Mouse (Mus musculus): ENCODE measurements around the gene Iqgap3.

Iqgap3 gene

DNA sequence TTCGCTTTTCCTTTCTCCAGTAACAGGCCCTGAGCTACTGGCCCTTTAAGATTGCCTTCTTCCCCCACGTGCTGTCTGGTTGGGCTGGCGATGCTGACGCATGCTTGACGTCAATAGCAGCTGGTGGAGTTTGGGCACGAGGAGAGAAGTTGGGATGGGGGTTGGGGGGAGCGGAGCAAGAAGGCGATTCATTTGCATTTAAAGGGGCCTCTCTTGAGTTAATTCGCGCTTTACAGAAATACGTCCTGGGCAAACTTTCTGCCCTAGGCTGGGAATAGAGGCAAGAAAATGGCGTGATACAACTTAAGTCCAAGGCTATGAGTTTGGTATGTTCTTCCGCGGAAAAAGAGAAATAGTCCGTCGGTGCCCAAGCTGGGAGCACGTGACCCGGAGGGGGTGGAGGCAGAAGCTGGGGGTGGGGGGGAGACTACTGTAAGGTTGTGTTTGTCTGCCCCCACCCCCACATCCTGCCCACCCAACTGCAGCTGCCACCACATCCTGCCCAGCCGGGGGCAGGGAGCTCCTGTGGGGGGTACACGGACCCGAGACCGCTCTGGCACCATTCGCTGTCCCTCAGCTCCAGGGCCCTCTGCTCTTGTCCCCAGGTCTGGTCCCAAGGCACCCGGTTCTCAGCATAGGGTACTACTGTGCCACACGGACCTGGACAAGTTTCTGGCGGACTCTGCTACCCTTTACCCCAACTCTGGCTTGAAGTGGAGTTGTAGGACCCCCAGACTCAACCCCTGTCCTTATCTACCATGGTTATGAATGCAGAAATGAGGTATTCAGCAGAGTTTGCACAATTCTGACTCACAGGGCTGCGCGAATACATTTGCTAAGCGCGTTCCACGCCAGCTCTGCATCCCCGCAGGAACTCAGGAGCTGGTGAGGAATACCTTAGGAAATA lies 56.8 kb downstream of the Iqgap3 start:
- peak; percentile 96 to 97 for DNase-seq (ENCODE audit: low spot score in 2 of 2)

DNA sequence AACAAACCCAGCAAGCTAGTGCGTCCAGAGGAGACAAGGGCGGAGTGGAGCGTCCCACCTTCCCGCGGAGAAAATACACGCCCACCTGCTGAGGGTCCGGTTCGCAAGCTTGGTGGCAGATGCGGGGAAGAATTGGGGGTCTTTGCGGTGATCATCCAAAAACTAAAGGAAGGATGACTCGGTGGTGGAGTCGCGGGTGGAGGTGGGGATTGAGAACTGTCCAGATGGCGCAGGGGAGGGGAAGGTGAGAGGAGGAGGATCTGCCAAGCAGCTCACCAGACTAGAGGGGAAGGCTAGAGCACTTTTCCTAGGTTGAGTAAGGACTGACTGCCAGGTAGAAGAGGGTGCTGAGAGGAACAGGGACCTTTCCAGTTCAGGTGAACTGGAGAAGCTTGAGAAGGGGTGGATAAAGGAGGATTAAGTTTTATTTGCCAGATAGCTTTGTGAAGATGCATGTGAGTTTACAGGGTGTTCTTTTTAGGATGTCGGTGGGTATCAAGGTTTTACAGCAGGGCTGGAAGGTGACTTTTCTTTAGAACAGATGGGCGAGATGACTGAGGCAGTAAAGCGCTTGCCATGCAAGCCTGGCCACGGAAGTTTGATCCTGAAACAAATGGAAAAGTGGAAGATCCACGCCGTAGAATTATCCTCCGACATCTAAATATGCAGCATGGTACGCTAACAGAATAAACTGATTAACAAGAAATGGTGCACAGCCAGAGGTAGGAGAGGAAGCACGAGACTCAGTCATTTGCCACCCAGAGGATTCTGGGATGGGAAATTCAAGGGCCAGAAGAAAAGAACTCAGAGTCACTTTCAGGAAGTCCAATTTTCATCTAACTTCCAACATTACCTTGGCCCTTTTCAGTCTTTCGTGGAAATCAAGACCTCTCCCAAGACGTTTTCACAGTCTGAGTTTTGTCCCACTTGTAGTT lies 57.7 kb downstream of the Iqgap3 start:
- DNase-seq (ENCODE audit: low spot score in 2 of 2) = peak in 1 of 2 experiments; percentile 70

DNA sequence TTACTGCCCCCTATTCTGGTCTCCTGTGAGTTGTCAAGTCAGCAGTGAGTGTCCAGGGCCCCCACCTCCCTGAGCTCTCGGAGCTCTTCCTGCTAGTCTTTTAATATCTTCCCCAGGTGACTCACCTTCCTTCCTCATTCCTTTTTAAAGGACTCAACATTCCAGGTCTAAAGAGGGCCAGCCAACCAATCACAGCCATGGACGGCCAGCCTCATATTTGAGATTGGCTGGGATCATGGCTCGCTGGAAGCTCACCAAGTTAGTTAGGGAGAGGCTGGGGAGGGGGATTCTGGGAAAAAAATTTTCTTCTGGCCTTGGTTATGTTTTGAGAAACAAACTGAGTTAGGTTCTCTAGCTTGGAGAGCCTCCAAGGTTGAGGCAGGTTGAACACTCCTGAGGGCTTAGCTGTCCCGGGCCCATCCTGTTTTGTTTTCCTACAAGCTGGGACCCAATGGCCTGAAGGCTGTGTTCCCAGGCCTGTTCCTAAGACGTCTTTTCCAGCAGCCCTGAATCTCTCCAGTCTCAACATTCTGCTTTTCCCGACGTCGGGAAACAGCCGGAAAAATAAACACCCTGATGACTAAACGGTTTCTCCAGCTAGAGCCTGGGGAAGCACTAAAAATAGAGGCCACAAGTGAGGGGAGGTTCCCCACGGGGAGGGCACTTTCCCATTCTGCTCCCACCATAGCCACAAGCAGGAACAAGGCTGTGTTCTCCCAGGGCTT lies 58.6 kb downstream of the Iqgap3 start:
- no peak for DNase-seq (ENCODE audit: low spot score in 2 of 2)

DNA sequence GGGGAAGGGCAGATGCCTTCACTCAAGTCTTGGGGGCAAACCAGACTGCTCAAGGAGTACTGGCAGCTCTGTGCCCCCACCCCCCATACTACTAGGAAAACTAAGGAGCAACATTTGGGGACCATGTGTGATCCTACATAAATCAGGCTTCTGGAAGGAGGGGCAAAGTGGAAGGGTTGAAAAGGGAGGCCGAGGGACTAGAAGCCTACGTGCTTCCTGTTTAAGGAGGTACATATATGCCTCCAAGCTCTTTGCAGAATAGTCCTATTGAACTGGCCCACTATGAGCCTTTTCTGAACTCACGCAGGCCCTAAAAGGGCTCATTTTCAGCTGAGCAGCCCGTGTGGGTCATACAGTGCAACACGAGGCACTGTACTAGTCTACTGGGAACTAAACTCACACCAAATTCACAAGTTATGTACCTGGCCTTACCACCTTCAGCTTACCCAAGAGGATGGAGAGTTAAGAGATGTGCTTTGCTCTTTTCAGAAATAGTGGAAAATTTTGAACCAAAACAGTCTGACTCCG lies 59.2 kb downstream of the Iqgap3 start:
- no peak for DNase-seq (ENCODE audit: low spot score in 2 of 2)

DNA sequence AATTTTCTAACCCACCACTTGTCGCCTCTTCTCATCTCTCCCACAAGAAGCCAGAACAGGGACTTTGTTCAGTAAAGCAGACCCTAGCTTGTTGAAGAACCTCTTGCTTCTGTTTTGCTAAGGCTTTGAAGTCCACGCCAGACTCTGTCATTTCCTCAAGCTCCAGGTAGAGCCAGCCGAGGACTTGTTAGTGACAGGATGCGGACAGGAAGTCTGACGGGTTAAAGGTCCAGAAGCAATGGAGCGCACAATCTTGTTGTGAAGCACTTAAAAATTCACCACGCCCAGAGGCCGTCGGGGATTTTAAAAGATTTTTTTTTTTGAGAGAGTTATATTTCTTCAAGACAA lies 59.6 kb downstream of the Iqgap3 start:
- DNase-seq (ENCODE audit: low spot score in 2 of 2) = no peak

DNA sequence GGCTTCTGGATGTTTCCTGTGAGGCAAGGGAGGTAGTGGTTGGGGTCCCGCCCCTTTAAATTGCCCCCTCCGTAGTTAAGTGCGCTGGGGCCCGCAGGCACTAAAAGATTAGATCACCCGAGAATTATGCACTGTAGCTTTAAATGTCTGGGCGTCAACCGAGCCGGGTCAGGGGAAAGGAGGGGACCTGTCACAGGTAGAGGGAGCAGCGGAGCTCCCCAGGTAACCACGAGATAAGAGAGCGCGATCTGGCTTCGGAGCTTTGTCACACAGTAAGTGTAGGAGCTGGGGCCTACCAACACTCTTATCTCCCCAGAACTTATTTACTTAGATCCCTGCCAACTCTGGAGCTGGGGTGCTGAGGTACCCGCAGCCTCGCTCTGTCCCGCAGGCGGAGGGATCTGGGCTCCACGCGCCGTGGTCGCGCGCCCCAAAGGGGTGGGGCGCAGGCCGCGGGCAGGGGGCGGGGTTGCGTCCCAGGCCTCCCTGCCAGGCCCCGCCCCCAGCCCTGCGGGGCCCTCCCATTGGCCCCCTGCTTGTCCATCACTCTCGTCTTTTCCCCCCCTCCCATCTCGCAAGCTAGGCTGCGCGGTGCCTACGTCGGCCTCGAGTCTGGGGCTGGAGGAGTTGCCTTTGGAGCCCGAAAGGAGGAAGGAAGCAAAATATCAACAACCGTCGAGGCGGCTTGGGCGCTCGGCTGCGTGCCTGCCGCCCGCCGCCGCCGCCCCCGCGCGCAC lies 60.2 kb downstream of the Iqgap3 start, which contains the start of gene Mef2d:
Mef2d (plus strand) TSS at position 586 of the 737 bp plus-strand sequence.
- DNase-seq (ENCODE audit: low spot score in 2 of 2) = peak; percentile 89 to 91

DNA sequence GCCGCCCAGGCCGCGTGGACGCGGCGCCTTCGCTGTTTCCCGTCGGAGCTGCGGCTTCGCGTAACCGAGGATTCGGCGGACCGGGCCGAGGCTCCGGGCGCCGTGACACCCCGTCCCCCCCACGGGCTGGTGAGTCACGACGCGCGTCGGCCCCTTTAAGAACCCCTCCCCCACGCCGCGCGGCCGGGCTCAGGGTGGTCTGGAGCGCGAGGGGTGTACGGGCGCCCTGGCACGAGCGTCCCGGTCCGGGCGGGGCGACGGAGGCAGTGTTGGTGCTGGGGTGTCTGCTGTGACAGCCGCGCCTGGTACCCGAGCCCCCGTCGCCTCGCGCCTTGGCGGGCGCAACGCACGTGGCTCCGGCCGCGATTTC lies 60.8 kb downstream of the Iqgap3 start:
- no peak for DNase-seq (ENCODE audit: low spot score in 2 of 2)

DNA sequence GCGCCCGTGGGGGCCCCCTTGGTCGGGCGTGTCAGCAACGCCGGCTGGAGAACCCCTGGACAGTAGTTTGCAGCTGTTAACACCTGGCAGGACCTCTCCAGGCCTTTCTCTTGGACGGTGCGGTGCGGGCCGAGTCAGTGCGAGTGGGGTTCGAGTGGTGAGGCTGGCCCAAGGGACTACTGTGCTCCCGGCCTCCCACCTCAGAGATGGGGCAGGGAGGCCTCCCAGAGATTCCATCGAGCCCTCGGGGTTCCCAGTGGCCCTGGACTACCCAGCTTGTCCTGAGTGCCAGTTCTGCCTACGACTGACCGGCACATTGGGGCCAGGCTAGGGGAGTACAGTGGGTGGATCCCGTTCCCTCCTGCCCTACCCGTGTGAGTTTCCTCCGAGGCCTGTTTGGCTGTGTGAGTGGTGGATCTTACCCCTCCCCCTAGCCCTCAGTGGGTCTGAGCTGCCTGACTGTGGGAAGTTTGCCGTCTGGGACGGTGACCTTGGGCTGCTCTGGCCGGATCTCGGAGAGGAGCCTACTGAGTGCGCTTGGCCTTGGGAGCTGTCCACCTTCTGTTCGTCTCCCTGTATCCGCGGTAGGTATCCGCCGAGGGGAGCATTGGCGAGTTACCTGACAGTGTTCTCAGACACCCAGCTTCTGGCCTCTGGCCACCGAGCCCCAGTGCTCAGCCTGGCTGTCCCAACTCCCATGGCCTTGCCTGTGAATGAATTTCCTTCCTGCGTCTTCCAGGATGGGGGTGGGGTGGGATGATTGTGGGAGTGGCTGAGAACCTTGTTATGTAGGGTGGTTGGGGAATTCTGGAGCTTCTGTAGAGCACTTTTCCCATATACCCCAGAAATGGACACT lies 61.4 kb downstream of the Iqgap3 start:
- DNase-seq (ENCODE audit: low spot score in 2 of 2) = peak; percentile 63 to 74

DNA sequence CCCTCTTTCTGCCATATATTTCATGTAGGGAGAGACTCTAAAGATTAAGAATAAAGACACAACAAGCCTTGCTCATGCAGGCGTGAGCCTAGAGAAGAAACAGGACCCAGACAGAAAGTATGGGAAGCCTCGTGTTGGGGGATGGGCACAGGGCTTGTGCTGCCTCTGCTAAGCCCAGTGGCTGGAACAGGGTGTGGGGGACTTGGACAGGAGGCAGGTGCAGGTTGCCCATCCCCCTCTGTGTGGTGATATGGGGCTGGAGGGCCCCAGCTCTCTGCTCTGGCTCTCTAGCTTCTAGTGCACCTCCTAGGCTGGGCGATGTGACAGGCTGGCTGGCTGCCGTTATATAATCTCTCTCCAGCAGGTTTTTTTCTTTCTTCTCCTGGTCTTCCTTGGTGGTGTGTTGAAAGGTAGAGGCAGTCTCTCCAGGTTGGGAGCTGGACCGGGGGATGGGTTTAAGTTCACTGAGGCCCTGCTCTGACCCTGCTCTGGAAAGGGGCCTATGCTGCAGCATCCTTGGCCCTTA lies 62.3 kb downstream of the Iqgap3 start:
- DNase-seq (ENCODE audit: low spot score in 2 of 2) = peak; percentile 60 to 66

DNA sequence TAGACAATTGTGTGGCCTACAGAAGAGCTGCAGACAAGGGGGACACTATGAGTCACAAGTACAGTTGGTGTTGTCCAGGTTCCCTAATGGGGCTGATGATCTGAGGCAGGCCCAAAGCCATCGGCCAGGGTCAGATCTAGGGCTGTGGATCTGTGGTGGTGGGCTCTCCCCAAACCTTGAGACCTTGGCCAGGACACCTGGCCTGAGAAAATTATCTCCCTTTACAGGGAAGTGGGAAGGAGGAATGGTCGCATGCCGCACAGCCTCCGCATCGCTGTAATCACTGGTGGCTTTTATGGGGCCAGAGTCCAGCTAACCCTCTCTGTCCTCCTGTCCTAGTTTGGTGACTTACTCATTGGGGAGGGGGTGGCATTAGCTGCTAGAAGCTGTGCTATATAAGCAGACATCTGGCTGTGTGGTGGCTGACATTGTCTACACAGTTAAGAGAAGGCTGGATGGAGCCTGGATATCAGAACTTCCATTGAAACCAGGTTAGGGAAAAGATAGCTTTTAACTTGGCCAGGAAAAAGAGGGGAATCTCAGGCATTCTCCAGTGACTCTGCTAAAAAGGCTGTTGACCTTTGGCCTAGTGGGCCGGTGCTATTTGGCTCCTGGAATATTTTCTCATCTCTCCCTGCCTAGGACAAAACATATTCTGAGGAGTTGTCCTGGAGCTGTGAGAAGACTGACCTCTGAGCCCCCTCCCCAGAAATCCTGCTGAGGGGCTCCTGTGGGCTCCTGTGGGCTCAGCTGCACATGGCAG lies 63.1 kb downstream of the Iqgap3 start:
- DNase-seq (ENCODE audit: low spot score in 2 of 2) = no peak

DNA sequence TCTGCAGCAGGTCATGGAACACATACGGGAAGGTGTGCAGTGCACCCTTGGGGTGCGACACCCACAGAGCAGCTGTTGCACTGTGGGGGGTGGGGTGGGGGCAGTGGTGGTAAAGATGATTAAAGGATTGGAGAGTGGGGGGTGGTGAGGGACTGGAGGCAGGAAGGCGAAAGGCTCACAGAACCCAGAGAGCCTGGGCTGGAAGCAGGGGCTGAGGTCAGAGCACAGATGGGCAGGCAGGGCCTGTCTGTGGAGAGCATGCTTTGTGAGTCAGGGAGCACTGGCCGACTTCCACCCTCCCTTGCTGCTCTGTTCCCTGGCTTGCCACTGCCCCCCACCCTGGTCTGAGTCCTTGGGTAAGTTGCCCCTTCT lies 63.6 kb downstream of the Iqgap3 start:
- peak in 1 of 2 experiments; percentile 19 for DNase-seq (ENCODE audit: low spot score in 2 of 2)

DNA sequence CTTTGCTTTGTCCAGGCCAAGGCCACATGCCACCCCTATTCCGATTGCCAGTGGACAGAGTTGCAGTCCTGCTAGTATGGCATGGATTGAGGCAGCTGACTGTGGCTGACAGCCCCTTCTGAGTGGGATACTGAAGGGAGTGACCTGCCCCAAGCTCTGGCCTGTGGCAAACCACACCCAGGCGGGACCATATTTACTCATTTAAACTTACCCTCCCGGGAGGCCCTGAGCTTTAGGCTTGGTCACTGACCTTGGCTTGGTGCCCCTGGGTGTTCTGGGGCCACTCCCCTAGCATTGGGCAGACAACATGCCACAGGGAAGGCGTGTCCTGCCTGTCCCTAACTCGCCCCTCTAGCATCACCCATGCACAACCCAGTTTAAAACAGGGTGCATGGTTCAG lies 64.2 kb downstream of the Iqgap3 start:
- peak in 1 of 2 experiments; percentile 5 for DNase-seq (ENCODE audit: low spot score in 2 of 2)

DNA sequence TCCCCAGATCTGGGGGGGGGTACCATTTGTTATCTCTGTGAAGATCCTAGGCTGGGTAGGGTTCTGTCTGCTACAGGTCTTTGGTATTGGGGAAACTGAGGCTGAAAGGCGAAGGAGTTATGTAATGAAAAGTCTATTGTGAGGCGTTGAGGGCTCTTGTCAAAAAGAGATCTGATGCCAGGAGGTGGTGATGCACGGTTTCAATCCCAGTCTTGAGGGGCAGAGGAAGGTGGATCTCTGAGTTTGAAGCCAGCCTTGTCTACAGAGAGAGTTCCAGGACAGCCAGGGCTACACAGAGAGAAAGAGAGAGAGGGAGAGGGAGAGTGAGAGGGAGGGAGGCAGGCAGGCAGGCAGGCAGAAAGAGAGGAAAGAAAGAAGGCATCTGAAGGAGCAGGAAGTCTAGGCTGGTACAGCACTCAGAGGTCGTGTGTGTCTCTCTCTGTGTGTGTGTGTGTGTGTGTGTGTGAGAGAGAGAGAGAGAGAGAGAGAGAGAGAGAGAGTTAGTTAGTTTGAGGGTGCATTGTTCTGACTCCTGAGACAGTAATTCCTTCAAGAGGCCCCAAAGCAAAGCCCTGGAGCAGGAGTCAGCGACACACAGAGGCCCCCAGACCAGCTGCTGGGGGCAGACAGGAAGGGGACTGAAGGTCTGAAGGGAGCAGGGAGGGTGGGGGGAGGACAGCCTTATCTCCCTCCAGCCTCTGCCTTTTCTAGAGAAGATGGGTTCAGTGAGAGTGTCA lies 64.8 kb downstream of the Iqgap3 start:
- peak in 1 of 2 experiments; percentile 3 for DNase-seq (ENCODE audit: low spot score in 2 of 2)

DNA sequence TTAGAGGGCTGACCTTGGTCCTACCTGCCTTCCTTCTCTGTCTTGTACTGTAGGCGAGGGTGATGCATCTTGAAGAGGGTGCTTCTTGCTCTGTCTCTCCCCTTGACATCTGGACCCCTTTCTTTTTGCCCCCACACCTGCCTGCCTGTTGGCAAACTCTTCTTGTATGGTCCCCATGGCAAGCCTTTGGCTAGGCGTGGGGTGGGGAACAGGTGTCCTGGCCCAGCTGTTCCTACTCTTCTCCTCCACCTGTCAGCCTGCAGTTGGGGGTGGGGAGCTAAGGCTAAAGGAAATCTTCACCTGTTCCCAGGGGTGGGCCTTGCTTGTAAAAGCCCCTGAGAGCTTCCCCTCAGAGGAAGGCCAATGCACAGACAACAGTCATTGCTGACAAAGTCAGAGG lies 65.7 kb downstream of the Iqgap3 start:
- DNase-seq (ENCODE audit: low spot score in 2 of 2) = peak in 1 of 2 experiments; percentile 3

DNA sequence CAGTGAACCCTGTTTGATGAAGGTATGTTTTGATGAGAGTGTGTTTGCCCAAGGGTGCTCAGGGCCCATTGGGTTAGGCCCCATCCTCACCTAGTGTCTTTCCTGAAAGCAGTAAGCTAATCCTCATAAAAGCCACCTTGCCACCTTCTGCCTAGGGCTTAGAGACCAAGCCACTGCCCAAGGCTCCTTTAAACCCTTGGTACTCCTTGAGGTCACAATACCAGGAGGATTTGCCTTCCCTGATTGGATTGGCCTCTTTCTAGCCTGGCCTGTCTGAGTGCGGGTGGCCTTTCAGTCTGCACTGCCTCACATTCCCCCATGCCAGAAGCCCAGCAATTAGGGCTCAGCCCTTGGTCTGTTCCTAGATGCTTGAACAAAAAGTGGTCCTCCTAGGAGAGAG lies 66.1 kb downstream of the Iqgap3 start:
- no peak for DNase-seq (ENCODE audit: low spot score in 2 of 2)

DNA sequence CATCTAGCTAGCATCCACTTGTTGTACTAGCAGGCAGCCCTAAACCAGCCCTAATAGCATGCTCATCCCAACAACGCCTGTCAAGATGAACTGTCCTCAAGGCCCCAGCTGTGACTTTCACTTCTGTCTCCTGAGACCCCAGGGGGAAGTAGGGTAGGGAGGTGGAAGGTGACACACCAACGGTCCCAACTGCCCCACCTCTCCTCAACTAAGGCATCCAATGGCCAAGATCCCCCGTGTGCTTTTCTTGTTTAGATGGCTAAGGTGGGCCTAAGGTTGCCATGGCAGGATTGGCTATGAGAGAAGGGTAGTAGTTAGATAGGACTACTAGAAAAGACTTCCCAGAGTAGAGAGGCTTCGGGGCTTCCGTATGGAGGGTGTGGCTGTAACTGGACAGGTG lies 66.6 kb downstream of the Iqgap3 start:
- DNase-seq (ENCODE audit: low spot score in 2 of 2) = peak in 1 of 2 experiments; percentile 13

DNA sequence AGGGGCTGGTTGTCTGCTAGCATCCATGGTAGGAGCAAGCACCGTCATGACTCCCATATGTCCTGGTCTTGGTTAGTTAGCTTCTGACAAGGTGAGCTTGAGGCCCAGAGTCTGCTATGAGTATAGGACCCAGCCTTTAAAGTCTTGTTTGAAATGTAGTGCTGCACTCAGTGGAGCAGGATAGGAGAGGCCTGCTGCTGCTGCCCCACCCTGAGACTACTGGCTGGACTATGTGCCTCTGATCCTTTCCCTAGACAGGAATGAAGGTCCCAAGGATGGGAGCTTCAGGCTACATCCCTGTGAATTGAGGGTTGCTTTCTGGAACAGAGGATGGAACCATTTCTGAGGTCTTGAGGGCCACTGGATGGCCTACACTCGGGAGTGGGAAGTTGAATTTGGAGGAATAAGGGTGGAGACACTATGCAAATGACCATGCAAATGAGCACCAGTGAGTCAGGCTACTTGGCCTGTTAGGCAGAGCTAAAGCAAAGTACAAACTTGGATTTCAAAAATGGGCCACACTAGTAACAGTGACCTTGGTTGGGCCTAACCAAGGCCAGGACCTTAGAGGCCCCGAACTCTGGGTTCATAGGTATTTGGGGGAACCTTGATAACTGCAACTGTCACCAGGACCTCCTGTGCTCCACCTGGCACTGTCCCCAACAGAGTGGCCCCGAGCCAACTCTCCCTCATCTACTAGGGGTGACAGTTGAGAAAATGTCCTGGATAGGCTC lies 67.2 kb downstream of the Iqgap3 start:
- no peak for DNase-seq (ENCODE audit: low spot score in 2 of 2)

All from frontal cortex, postnatal 36 days (tissue).